Mouse (Mus musculus) CH12.LX (cell line): ENCODE results near the gene Prlr. TPM values are rescaled to one million over a fixed set of nuclear protein-coding genes. Genes with fewer than 3 reads are reported as not detected.

ENCODE experiments used
- DNase-seq: peaks from one replicate; pipeline ENCODE4 v3.0.0-alpha.2; 2013; ENCODE audit errors: extremely low read depth
- H3K27ac ChIP-seq: 2 replicates; pipeline ENCODE4 v1.5.1; 2012; ENCODE audit warnings: low read depth, mild to moderate bottlenecking, control low read depth, moderate library complexity; ENCODE audit not compliant: insufficient read depth
- H3K27me3 ChIP-seq: replicated peaks from 2 replicates; pipeline ENCODE3; 2012; ENCODE audit warnings: inconsistent platforms
- H3K36me3 ChIP-seq, 2 experiments: replicated peaks in 1 of 2; 2 replicates each; pipeline versions ENCODE3 to v1.6.1; 2012; ENCODE audit warnings: inconsistent platforms in 1 of 2, low read length in 1 of 2, mild to moderate bottlenecking in 1 of 2, mixed read lengths in 1 of 2, moderate library complexity in 1 of 2; ENCODE audit not compliant: control insufficient read depth in 1 of 2, insufficient read depth in 1 of 2
- H3K4me1 ChIP-seq, 2 experiments: 2 replicates each; pipeline ENCODE4 v1.6.1; 2012; ENCODE audit warnings: inconsistent platforms in 1 of 2, moderate library complexity in 1 of 2; ENCODE audit not compliant: insufficient read depth in 2 of 2, control insufficient read depth in 1 of 2
- H3K4me2 ChIP-seq: 2 replicates; pipeline ENCODE4 v1.6.1; 2012; ENCODE audit warnings: low read depth, mild to moderate bottlenecking, control low read depth; ENCODE audit not compliant: poor library complexity, insufficient read depth, severe bottlenecking
- H3K4me3 ChIP-seq, 3 experiments: fragments of 150-350 bp in 1 of 3; sonication (generic) in 1 of 3; replicated peaks in 1 of 3; 2 replicates each; pipeline versions ENCODE3 to v1.5.1; 2011 to 2012; ENCODE audit warnings: low read depth in 2 of 3, low read length in 2 of 3, mild to moderate bottlenecking in 2 of 3, moderate library complexity in 2 of 3, control low read depth in 1 of 3, improper control_type of control experiment in 1 of 3, inconsistent platforms in 1 of 3, mixed read lengths in 1 of 3; ENCODE audit not compliant: poor library complexity in 1 of 3
- H3K79me2 ChIP-seq: replicated peaks from 2 replicates; pipeline ENCODE4 v1.6.1; 2012; ENCODE audit warnings: mild to moderate bottlenecking, moderate library complexity; ENCODE audit not compliant: control insufficient read depth, poor library complexity, insufficient read depth, severe bottlenecking; ENCODE audit errors: extremely low read depth
- H3K9ac ChIP-seq: 2 replicates; pipeline ENCODE4 v1.6.1; 2012; ENCODE audit warnings: low read depth, mild to moderate bottlenecking, control low read depth, moderate library complexity; ENCODE audit not compliant: insufficient read depth
- H3K9me3 ChIP-seq: replicated peaks from 2 replicates; pipeline ENCODE3; 2012; ENCODE audit warnings: low read length, inconsistent platforms, mixed read lengths
- CHD2 ChIP-seq: IDR thresholded peaks from 2 replicates; pipeline ENCODE4 v1.6.1; 2011; ENCODE audit warnings: low read length, improper control_type of control experiment
- GABPA ChIP-seq: IDR thresholded peaks from 2 replicates; pipeline ENCODE4 v1.6.1; 2012; ENCODE audit warnings: low read depth, low read length, improper control_type of control experiment, inconsistent platforms; ENCODE audit not compliant: insufficient replicate concordance
- IRF4 ChIP-seq: IDR thresholded peaks from 2 replicates; pipeline ENCODE4 v1.6.1; 2014; ENCODE audit warnings: low read depth, mild to moderate bottlenecking, inconsistent platforms, low read length, improper control_type of control experiment
- JUN ChIP-seq: IDR thresholded peaks from 2 replicates; pipeline ENCODE4 v1.6.1; 2011; ENCODE audit warnings: low read depth, mild to moderate bottlenecking, low read length, improper control_type of control experiment, moderate library complexity; ENCODE audit not compliant: insufficient read depth
- KAT2A ChIP-seq: IDR thresholded peaks from 2 replicates; pipeline ENCODE4 v1.6.1; 2012; ENCODE audit warnings: low read length, improper control_type of control experiment, inconsistent platforms; ENCODE audit not compliant: insufficient replicate concordance
- MAZ ChIP-seq: IDR thresholded peaks from 2 replicates; pipeline ENCODE4 v1.6.1; 2012; ENCODE audit warnings: low read depth, mild to moderate bottlenecking, inconsistent platforms, low read length, improper control_type of control experiment, moderate library complexity
- MXI1 ChIP-seq: IDR thresholded peaks from 2 replicates; pipeline ENCODE4 v1.6.1; 2011; ENCODE audit warnings: mild to moderate bottlenecking, low read depth, low read length, improper control_type of control experiment
- MYC ChIP-seq: IDR thresholded peaks from 2 replicates; pipeline ENCODE4 v1.6.1; 2011; ENCODE audit warnings: low read depth, mild to moderate bottlenecking, improper control_type of control experiment, low read length
- NELFE ChIP-seq: IDR thresholded peaks from 2 replicates; pipeline ENCODE4 v1.6.1; 2011; ENCODE audit warnings: low read depth, low read length, improper control_type of control experiment
- PAX5 ChIP-seq: IDR thresholded peaks from 2 replicates; pipeline ENCODE4 v1.6.1; 2012; ENCODE audit warnings: low read length, inconsistent platforms, mixed read lengths
- RAD21 ChIP-seq: IDR thresholded peaks from 2 replicates; pipeline ENCODE4 v1.6.1; 2011; ENCODE audit warnings: low read depth, mild to moderate bottlenecking, low read length, improper control_type of control experiment, moderate library complexity
- RCOR1 ChIP-seq: conservative IDR thresholded peaks from 2 replicates; pipeline ENCODE4 v1.6.1; 2012; ENCODE audit warnings: low read depth, mild to moderate bottlenecking, inconsistent platforms, low read length, improper control_type of control experiment
- SMC3 ChIP-seq: IDR thresholded peaks from 2 replicates; pipeline ENCODE4 v1.6.1; 2011; ENCODE audit warnings: low read depth, low read length, improper control_type of control experiment
- TBP ChIP-seq: conservative IDR thresholded peaks from 2 replicates; pipeline ENCODE4 v1.6.1; 2011; ENCODE audit warnings: low read depth, low read length, improper control_type of control experiment
- ZKSCAN1 ChIP-seq: IDR thresholded peaks from 2 replicates; pipeline ENCODE4 v1.6.1; 2012; ENCODE audit warnings: low read depth, inconsistent platforms, low read length, improper control_type of control experiment, borderline replicate concordance
- ZNF384 ChIP-seq: IDR thresholded peaks from 2 replicates; pipeline ENCODE4 v1.6.1; 2012; ENCODE audit warnings: low read depth, low read length, improper control_type of control experiment, inconsistent platforms
- dilution Hi-C: fragments of 300-500 bp; cut with MboI; formaldehyde crosslinking; loops from 2 replicates; pipeline ENCODE4 v1.14.3; 2020; ENCODE audit warnings: low sequenced_read_pairs; ENCODE audit not compliant: extremely low pct_unique_long_range_greater_than_20kb, extremely low pct_ligation_motif_present
- in situ Hi-C: fragments of 300-500 bp; cut with MboI; formaldehyde crosslinking; loops from 3 replicates; pipeline ENCODE4 v1.14.3; 2019; ENCODE audit warnings: low sequenced_read_pairs, low pct_ligation_motif_present, low pct_unique_long_range_greater_than_20kb, mixed read lengths
- polyA plus RNA-seq: library from polyadenylated mRNA; unstranded; fragments of >175 nt; gene quantifications from 2 replicates; pipeline ENCODE4 v1.2.1, GENCODE M21; 2012; ENCODE audit warnings: low read depth; ENCODE audit not compliant: insufficient read length
- total RNA-seq, 2 experiments: library from RNA; depleted of rRNA; stranded (reverse); fragments of 300-350 nt in 1 of 2; fragments of >200 nt in 1 of 2; gene quantifications; 2 replicates each; pipeline ENCODE4 v1.2.3; 2012 to 2014

The Prlr gene
- total and polyA plus RNA-seq, 3 experiments: not detected

GRCm38 (mm10) chr15:10192101-10192630, 15.1 kb downstream of the Prlr start:
- no peak for DNase-seq
- no peak overlapping the region for H3K4me2 ChIP-seq
- no peaks in the 10 kb centered on the region for H3K9me3 ChIP-seq
- no peaks in the 10 kb centered on the region for H3K36me3 ChIP-seq
- H3K27me3 ChIP-seq: no peaks in the 10 kb centered on the region
- H3K4me3 ChIP-seq: no peak overlapping the region
- no peak for TF ChIP-seq SMC3
- no peak for TF ChIP-seq MYC
- no peak for TF ChIP-seq ZNF384
- no peak for TF ChIP-seq ZKSCAN1
- no peak for TF ChIP-seq RCOR1
- dilution Hi-C loops: no loop called here
- H3K4me1 ChIP-seq: no peaks in the 10 kb centered on the region
- no peak overlapping the region for H3K27ac ChIP-seq
- in situ Hi-C loops: no loop called here
- H3K9ac ChIP-seq: no peak overlapping the region
- no peaks in the 10 kb centered on the region for H3K79me2 ChIP-seq

GRCm38 (mm10) chr15:10200991-10201390, 24.0 kb downstream of the Prlr start:
- Histone ChIP-seq H3K27ac (no peak overlapping the region), H3K36me3 (no peaks in the 10 kb centered on the region), H3K9me3 (no peaks in the 10 kb centered on the region), H3K27me3 (no peaks in the 10 kb centered on the region), H3K4me2 (no peak overlapping the region), H3K4me1 (no peaks in the 10 kb centered on the region), H3K9ac (no peak overlapping the region), H3K4me3 (no peak overlapping the region), H3K79me2 (no peaks in the 10 kb centered on the region)
- dilution Hi-C loops: no loop called here
- no peak for DNase-seq
- TF ChIP-seq KAT2A (no peak), MAZ (no peak), MXI1 (no peak), CHD2 (no peak), NELFE (no peak), SMC3 (no peak), TBP (no peak), RAD21 (no peak)
- in situ Hi-C loops: no loop called here

- Histone ChIP-seq H3K79me2 (no peaks in the 10 kb centered on the region), H3K9me3 (no peaks in the 10 kb centered on the region), H3K4me3 (no peak overlapping the region), H3K9ac (no peak overlapping the region), H3K27me3 (no peaks in the 10 kb centered on the region), H3K4me2 (no peak overlapping the region), H3K4me1 (no peaks in the 10 kb centered on the region), H3K36me3 (no peaks in the 10 kb centered on the region), H3K27ac (no peak overlapping the region)
- in situ Hi-C loops (no loop called here), dilution Hi-C loops (no loop called here)
- no peak for DNase-seq
- TF ChIP-seq MYC: no peak
- TF ChIP-seq JUN: no peak
- TF ChIP-seq SMC3: no peak
- no peak for TF ChIP-seq GABPA
- no peak for TF ChIP-seq PAX5
- no peak for TF ChIP-seq IRF4
- no peak for TF ChIP-seq KAT2A
- TF ChIP-seq RAD21: no peak
Observed at GRCm38 (mm10) chr15:10202504-10203302, 25.7 kb downstream of the Prlr start.
